Mouse (Mus musculus) Patski (cell line): ENCODE data around the gene Ephb2. TPM values are rescaled to one million over a fixed set of nuclear protein-coding genes. Genes with fewer than 3 reads are reported as not detected.

Experiments
- ATAC-seq: fragments of 100-300 bp; one replicate; pipeline ENCODE4 v1.8.0; 2021
- CTCF ChIA-PET: fragments of 350-600 bp; sonication (Branson Sonifier 250); formaldehyde crosslinking; loops from one replicate; lab custom pipeline; 2022; ENCODE audit warnings: inconsistent platforms; lab: Charles Lee
- POLR2A ChIA-PET: fragments of 350-600 bp; sonication (Branson Sonifier 250); formaldehyde crosslinking; loops from one replicate; lab custom pipeline; 2022; ENCODE audit warnings: antibody characterized with exemption, inconsistent platforms; lab: Charles Lee
- DNase-seq: peaks from one replicate; pipeline ENCODE4 v3.0.0-alpha.2; 2011; ENCODE audit warnings: low read depth, low spot score
- H3K27me3 ChIP-seq: fragments of 371-371 bp; one replicate; pipeline ENCODE4 v1.5.1; 2021
- CTCF ChIP-seq: fragments of 100-300 bp; IDR thresholded peaks from one replicate; pipeline ENCODE4 v1.5.1; 2021
- in situ Hi-C: fragments of 300-500 bp; cut with MboI; formaldehyde crosslinking; loops from 3 replicates; pipeline ENCODE4 v1.11.1; 2018; ENCODE audit warnings: low pct_unique_long_range_greater_than_20kb, mixed read lengths
- polyA plus RNA-seq: library from polyadenylated mRNA; unstranded; gene quantifications from one replicate; pipeline ENCODE4 v1.2.3, GENCODE M21; 2021

Ephb2 gene
- polyA plus RNA-seq, 1 experiment from 2014 or later = 2.3 TPM

GRCm38 (mm10) chr4:136732536-136733121, 103.2 kb downstream of the Ephb2 start:
- ATAC-seq (no peak), DNase-seq (no peak)
- TF ChIP-seq CTCF = no peak
- CTCF ChIA-PET = no interaction called here
- H3K27me3 ChIP-seq = no peaks in the 10 kb centered on the region
- POLR2A ChIA-PET = no interaction called here
- in situ Hi-C loops = no loop called here

- TF ChIP-seq CTCF = no peak
- CTCF ChIA-PET = no interaction called here
- H3K27me3 ChIP-seq = no peaks in the 10 kb centered on the region
- in situ Hi-C loops = no loop called here
- DNase-seq = no peak
- POLR2A ChIA-PET = no interaction called here
- ATAC-seq = no peak
Observed at GRCm38 (mm10) chr4:136731761-136732160, 104.0 kb downstream of the Ephb2 start.

- ATAC-seq = no peak
- CTCF ChIA-PET = no interaction called here
Observed at GRCm38 (mm10) chr4:136731008-136731609, 104.7 kb downstream of the Ephb2 start.

GRCm38 (mm10) chr4:136730501-136730900, 105.3 kb downstream of the Ephb2 start:
- in situ Hi-C loops = no loop called here
- no peak for DNase-seq
- TF ChIP-seq CTCF = no peak
- no peaks in the 10 kb centered on the region for H3K27me3 ChIP-seq
- POLR2A ChIA-PET = interaction anchor here (0.7 kb wide), 1 partner anchor 173 kb away, joined by 3 read pairs; no protein-coding TSS in a partner anchor
- CTCF ChIA-PET = no interaction called here
- no peak for ATAC-seq

More at GRCm38 (mm10) chr4:136731008-136731609, 104.7 kb downstream of the Ephb2 start:
- POLR2A ChIA-PET = no interaction called here
- in situ Hi-C loops = no loop called here
- DNase-seq = no peak
- TF ChIP-seq CTCF = no peak
- H3K27me3 ChIP-seq = no peaks in the 10 kb centered on the region

- ChIA-PET CTCF (no interaction called here), POLR2A (no interaction called here)
- DNase-seq = no peak
- no peak for ATAC-seq
- TF ChIP-seq CTCF = no peak
- in situ Hi-C loops = no loop called here
- H3K27me3 ChIP-seq = no peaks in the 10 kb centered on the region
Observed at GRCm38 (mm10) chr4:136729574-136729973, 106.2 kb downstream of the Ephb2 start.

GRCm38 (mm10) chr4:136726941-136727340, 108.8 kb downstream of the Ephb2 start:
- no peaks in the 10 kb centered on the region for H3K27me3 ChIP-seq
- TF ChIP-seq CTCF = no peak
- no peak for ATAC-seq
- POLR2A ChIA-PET = no interaction called here
- DNase-seq = no peak
- CTCF ChIA-PET = no interaction called here
- in situ Hi-C loops = no loop called here

- H3K27me3 ChIP-seq = no peaks in the 10 kb centered on the region
- in situ Hi-C loops = no loop called here
- no peak for ATAC-seq
- no peak for TF ChIP-seq CTCF
- CTCF ChIA-PET = interaction anchor here (0.6 kb wide), 1 partner anchor 867 kb away, joined by 3 read pairs; no protein-coding TSS in a partner anchor
- no peak for DNase-seq
- POLR2A ChIA-PET = no interaction called here
Observed at GRCm38 (mm10) chr4:136724731-136725130, 111.1 kb downstream of the Ephb2 start.

GRCm38 (mm10) chr4:136722361-136723082, 113.3 kb downstream of the Ephb2 start:
- in situ Hi-C loops = no loop called here
- POLR2A ChIA-PET = no interaction called here
- no peaks in the 10 kb centered on the region for H3K27me3 ChIP-seq
- TF ChIP-seq CTCF = no peak
- DNase-seq (no peak), ATAC-seq (no peak)
- CTCF ChIA-PET = no interaction called here

- no peaks in the 10 kb centered on the region for H3K27me3 ChIP-seq
- DNase-seq = no peak
- TF ChIP-seq CTCF = no peak
- CTCF ChIA-PET = no interaction called here
- in situ Hi-C loops = no loop called here
- no peak for ATAC-seq
- POLR2A ChIA-PET = no interaction called here
Observed at GRCm38 (mm10) chr4:136721937-136722336, 113.9 kb downstream of the Ephb2 start.

- no peak for ATAC-seq
Observed at GRCm38 (mm10) chr4:136720025-136720424, 115.8 kb downstream of the Ephb2 start.

More at GRCm38 (mm10) chr4:136720025-136720424, 115.8 kb downstream of the Ephb2 start:
- ChIA-PET CTCF (no interaction called here), POLR2A (no interaction called here)
- H3K27me3 ChIP-seq = no peaks in the 10 kb centered on the region
- in situ Hi-C loops = no loop called here
- no peak for DNase-seq
- no peak for TF ChIP-seq CTCF
